Mouse (Mus musculus): ENCODE measurements at regions not wholly inside any gene's neighbourhood (a gene's known extent, or its start where the extent isn't known, plus 50 kb on each side); places are given as distances from the start of the nearest gene placed in this dataset.

DNA sequence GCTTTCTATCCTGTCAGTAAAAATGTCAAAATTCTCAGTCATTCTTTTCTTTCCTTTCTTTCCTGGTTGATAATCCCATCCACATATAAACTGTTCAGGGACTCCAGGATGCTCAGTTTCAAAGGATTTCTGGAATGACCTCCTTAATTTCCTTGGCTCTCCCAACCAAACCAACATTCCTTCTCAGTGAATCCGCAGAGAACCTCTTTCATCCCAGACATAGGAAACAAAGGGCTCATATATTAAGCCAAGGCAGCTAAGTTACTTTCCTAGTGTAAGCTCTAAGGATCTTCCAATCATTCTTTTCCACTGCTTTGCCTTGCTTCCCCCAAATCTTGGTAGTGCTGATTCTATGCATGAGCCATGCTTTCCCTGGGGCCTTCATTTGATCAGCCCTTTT, 69.5 kb upstream of the Dcn start:
- no peak for ATAC-seq (replicated peaks; ENCODE audit: low read depth, poor library complexity, severe bottlenecking)

DNA sequence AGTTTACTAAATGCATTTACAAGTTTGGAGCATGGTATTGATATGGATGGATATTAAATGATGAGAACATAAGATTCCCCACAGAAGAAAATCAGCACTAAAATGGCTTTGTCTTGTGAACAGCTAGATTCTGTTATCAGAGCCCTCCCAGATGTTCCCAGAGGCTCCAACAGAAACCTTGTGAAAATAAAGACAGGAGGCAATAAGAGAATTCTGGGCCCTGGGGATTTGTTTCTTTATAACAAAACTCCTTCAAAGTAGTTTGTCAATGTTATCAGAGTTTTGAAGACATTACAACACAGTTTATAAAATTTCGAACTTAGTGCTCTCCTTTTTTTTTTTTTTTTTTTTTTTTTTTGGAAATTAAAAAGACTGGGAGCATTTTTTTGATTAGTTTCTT, 56.8 kb upstream of the Dcn start:
- ATAC-seq (replicated peaks; ENCODE audit: low read depth, poor library complexity, severe bottlenecking), result no peak

DNA sequence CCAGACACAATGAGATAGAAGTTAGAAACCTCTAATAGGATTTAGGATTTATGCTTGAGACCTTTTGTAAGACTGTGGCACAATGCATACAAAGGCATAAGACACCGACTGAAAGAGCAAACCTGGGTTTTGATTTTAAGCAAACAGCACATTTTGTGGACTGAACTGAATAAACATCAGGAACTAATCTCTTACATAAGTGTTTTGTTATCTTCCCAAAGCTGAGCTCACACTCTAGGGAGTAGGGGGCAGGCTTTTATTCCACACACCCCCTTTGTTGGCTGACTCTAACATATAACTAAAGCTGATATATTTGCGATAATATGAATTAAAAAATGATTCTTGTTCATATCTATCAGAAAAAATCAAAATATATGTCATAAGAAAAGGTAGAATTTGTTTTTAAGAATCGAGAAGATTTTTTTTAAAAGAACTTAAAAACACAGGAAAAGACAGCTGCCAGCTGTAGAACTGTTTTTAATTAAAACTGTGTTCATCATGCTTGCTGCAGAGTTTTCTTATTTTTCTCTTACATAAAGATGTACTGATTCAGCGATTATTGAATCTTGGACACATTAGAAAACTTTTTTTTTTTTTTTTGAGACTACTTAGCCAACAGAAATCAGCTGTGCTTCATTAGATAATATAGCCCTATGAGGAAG, 56.2 kb upstream of the Dcn start:
- no peak for ATAC-seq (replicated peaks; ENCODE audit: low read depth, poor library complexity, severe bottlenecking)
